12 mouse cellular contexts compared by ENCODE assay signal in genomic region chr13:12468488-12468887, GRCm38 (mm10). TPM values are rescaled to one million over a fixed set of nuclear protein-coding genes. Genes with fewer than 3 reads are reported as not detected.
DNase-seq lines count a peak whose midpoint lies in the region; ATAC-seq lines count a peak whose summit lies in the region.
"Had no signal": no experiment of that assay in that cellular context is flagged by ENCODE, and none has a peak within 500 bp of the region (broad histone marks: within the 10 kb centered on the region; RNA-seq: fewer than 3 reads in every experiment).

No protein-coding gene starts in this region.

- H3K4me2 ChIP-seq in hindbrain, embryonic 13.5 days = no peak overlapping the region
- H3K4me2 ChIP-seq: forebrain, embryonic 13.5 days had no signal

- H3K4me1 ChIP-seq in hindbrain, embryonic 13.5 days (replicated peaks) = no peaks in the 10 kb centered on the region
- H3K4me1 ChIP-seq: forebrain, embryonic 13.5 days had no signal

- 94% methylated on average over 1 of the region's 1 CpGs for WGBS in hindbrain, embryonic 13.5 days

- H3K9ac ChIP-seq in hindbrain, embryonic 13.5 days = no peak overlapping the region
- H3K9ac ChIP-seq: forebrain, embryonic 13.5 days had no signal

- H3K4me3 ChIP-seq in hindbrain, embryonic 13.5 days = no peak overlapping the region
- H3K4me3 ChIP-seq: forebrain, embryonic 13.5 days had no signal

- H3K27me3 ChIP-seq in hindbrain, embryonic 13.5 days = no peaks in the 10 kb centered on the region
- H3K27me3 ChIP-seq: forebrain, embryonic 13.5 days had no signal

- peak; percentile 17 for DNase-seq in kidney, postnatal 10 days
- no peak for DNase-seq in kidney, postnatal 25 days
- DNase-seq in B cell, adult 2 months = peak; percentile 59 to 69
- peak; percentile 48 for DNase-seq in adipocyte (ENCODE audit: low spot score)
- DNase-seq in thymus, postnatal 14 days = no peak
- no peak for DNase-seq in thymus, postnatal 25 days
- DNase-seq: cerebellum, postnatal 14 days; gastrocnemius, postnatal 36 days; layer of hippocampus, postnatal 36 days had no signal

- ATAC-seq in megakaryocyte, adult 5-6 weeks (ENCODE audit: poor library complexity, severe bottlenecking) = peak; percentile 96
- no peak for ATAC-seq in hindbrain, embryonic 13.5 days (ENCODE audit: low FRiP score)
- ATAC-seq: forebrain, embryonic 13.5 days had no signal

- no peaks in the 10 kb centered on the region for H3K36me3 ChIP-seq in hindbrain, embryonic 13.5 days

- no peak overlapping the region for H3K27ac ChIP-seq in hindbrain, embryonic 13.5 days
- H3K27ac ChIP-seq: forebrain, embryonic 13.5 days had no signal

- no peaks in the 10 kb centered on the region for H3K9me3 ChIP-seq in hindbrain, embryonic 13.5 days
- H3K9me3 ChIP-seq: forebrain, embryonic 13.5 days had no signal

RNA-seq across cellular contexts. Expression of gene Lgals8, which starts 3.7 kb away (rescaled TPM):
- total RNA-seq in megakaryocyte, adult 5-6 weeks (2015) = 37.5 and 47.8 TPM in 2 replicates
- 59.7 and 64.4 TPM in 2 replicates for total RNA-seq in megakaryocyte, adult 5-6 weeks (2017)
- 16.0 and 20.0 TPM in 2 replicates for polyA plus RNA-seq in hindbrain, embryonic 13.5 days (2015; fragmentation: Nextera tagmentation; extraction: Ambion mirVana)

RNA-seq across cellular contexts. Expression of gene Edaradd, which starts 51.8 kb away (rescaled TPM):
- total RNA-seq in megakaryocyte, adult 5-6 weeks (2015) = 0.11 TPM in 1 of 2 replicates, not detected in the other
- total RNA-seq in megakaryocyte, adult 5-6 weeks (2017) = 0.24 and 0.29 TPM in 2 replicates
- polyA plus RNA-seq in hindbrain, embryonic 13.5 days (2015; fragmentation: Nextera tagmentation; extraction: Ambion mirVana) = 0.93 and 1.6 TPM in 2 replicates

Comparison
In these comparisons a context has a peak if more than half of its experiments do, and no peak if none do; other contexts are left out.
1. DNase-seq: peak in kidney, postnatal 10 days (single experiment), B cell, adult 2 months (2 of 2) and adipocyte (single experiment); none in kidney, postnatal 25 days (0 of 2), thymus, postnatal 14 days (single experiment) and thymus, postnatal 25 days (single experiment).